Mouse (Mus musculus): ENCODE results near the gene Hnrnpf. TPM values are rescaled to one million over a fixed set of nuclear protein-coding genes. Genes with fewer than 3 reads are reported as not detected.

Hnrnpf gene
- polyA plus RNA-seq, 1 experiment from 2014 or later = 706 TPM

GRCm38 (mm10) chr6:117956161-117956560 lies 56.0 kb downstream of the Hnrnpf start:
- H3K4me3 ChIP-seq (ENCODE audit: inconsistent target) = no peak overlapping the region
- 88% methylated on average over 6 of the region's 6 CpGs for WGBS (ENCODE audit: missing documents)
- H3K36me3 ChIP-seq (ENCODE audit: inconsistent target) = no peaks in the 10 kb centered on the region
- no peak overlapping the region for H3K27ac ChIP-seq
- H3K79me2 ChIP-seq (ENCODE audit: inconsistent target) = no peaks in the 10 kb centered on the region

DNA sequence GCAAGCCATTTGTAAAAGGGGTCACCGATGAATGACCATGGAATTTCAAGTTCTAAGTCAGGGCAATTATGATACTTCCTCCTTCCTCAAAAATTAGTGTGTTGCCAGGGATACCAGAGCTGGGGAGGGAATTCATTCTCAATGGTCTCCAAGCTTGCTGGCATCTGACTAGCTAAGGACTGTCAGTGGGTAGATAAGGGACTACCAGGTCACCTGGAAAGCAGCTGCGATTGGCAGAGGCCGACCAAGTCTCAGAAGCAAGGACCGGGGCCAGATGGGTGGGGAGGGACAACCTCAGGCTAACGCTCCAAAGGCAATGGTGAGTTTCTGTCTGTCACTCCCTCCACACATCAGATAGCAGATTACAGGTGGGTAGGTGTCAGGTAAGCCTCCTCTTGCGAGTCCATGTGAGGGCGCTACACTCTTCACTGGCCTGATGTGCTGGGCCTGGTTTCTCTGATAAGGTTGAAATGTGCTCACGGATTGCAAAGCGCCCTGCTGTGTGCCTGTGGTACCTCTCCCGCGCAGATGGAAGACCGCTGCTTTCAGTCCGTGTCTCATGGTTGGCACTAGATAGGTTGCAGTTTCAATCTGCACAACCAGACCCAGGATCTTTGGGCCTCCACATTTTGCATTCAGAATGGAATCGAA lies 56.9 kb downstream of the Hnrnpf start:
- H3K27ac ChIP-seq = no peak overlapping the region
- no peaks in the 10 kb centered on the region for H3K36me3 ChIP-seq (ENCODE audit: inconsistent target)
- 63% methylated on average over 13 of the region's 14 CpGs for WGBS (ENCODE audit: missing documents)
- H3K79me2 ChIP-seq (ENCODE audit: inconsistent target) = no peaks in the 10 kb centered on the region
- no peak overlapping the region for H3K4me3 ChIP-seq (ENCODE audit: inconsistent target)

GRCm38 (mm10) chr6:117963201-117963600 lies 63.1 kb downstream of the Hnrnpf start:
- H3K79me2 ChIP-seq (ENCODE audit: inconsistent target) = no peaks in the 10 kb centered on the region
- no peak overlapping the region for H3K4me3 ChIP-seq (ENCODE audit: inconsistent target)
- H3K36me3 ChIP-seq (ENCODE audit: inconsistent target) = no peaks in the 10 kb centered on the region
- WGBS (ENCODE audit: missing documents) = 89% methylated on average over 3 of the region's 3 CpGs
- no peak overlapping the region for H3K27ac ChIP-seq

GRCm38 (mm10) chr6:117966729-117967128 lies 66.6 kb downstream of the Hnrnpf start:
- Histone ChIP-seq H3K4me3 (ENCODE audit: inconsistent target) (no peak overlapping the region), H3K36me3 (ENCODE audit: inconsistent target) (no peaks in the 10 kb centered on the region), H3K79me2 (ENCODE audit: inconsistent target) (no peaks in the 10 kb centered on the region), H3K27ac (no peak overlapping the region)
- WGBS (ENCODE audit: missing documents) = 5% methylated on average over 9 of the region's 9 CpGs

Other genes starting within 250 kb of the Hnrnpf start
- gene Zfp637, start 59.1 kb upstream of the Hnrnpf start, polyA plus RNA-seq (2018) = 18.6 to 20.6 TPM (median 19.0 TPM) in 3 replicates
- 0.40 to 0.84 TPM (median 0.42 TPM) in 3 replicates for gene Zfp239, start 38.2 kb upstream of the Hnrnpf start, polyA plus RNA-seq (2018)
- not detected in 3 replicates for gene Fxyd4, start 37.4 kb downstream of the Hnrnpf start, polyA plus RNA-seq (2018)
- 0.82 to 2.9 TPM (median 1.6 TPM) in 3 replicates for gene Rasgef1a, start 111.1 kb downstream of the Hnrnpf start, polyA plus RNA-seq (2018)
- 19.7 to 20.0 TPM (median 19.8 TPM) in 3 replicates for gene Csgalnact2, start 238.8 kb downstream of the Hnrnpf start, polyA plus RNA-seq (2018)

Measured in macrophage (primary cell).